Mouse (Mus musculus) ZHBTc4 (cell line): ENCODE measurements around the gene Zfp987.

Experiments used
- DNase-seq: peaks from one replicate; pipeline ENCODE4 v3.0.0-alpha.2; 2011; ENCODE audit warnings: low read depth, low spot score

The Zfp987 gene

DNA sequence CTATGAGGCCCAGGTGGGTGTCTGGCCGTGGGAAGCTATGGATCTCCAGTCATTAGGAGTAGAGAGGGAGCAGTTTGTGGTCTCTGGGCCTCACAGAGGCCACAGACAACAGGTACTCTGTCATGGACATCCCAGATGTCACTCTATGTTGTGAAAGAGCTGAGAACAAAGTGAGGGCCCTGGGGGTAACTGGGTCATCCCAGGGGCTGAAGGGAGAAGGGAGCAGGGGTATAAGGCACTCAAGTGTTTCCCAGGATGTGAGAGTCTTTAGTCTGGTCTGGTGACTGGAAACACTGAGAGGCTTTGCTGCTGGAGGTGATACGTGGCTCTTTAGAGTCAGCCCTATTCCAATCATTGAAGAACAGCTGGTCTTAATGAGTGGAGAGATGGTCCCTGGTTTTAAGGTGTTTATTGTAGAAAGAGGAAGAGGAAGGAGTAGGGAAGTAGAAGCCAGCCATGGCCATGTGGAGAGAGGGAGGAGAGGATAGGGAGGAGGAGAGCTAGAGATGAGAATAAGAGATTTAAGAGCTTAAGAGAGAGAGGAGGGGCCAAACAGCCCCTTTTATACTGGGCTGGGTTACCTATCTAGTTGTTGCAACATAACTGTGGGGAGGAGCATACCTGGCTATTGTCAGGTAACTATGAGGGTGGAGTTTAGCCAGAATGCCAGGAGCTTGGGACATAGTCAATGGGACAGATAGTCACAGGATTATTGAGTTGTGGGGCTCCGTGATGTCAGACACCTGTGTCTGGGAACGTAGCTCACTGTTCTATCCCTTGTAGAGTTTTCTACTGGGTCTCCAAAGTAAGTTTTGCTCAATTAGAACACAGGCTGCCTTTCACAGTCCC is 76.5 kb downstream of the Zfp987 start:
- DNase-seq: peak; percentile 34
